In genomic region chr4:63717922-63718643, GRCm38 (mm10) we compare ENCODE assay signal across 9 mouse cellular contexts. TPM values are rescaled to one million over a fixed set of nuclear protein-coding genes. Genes with fewer than 3 reads are reported as not detected.
DNase-seq lines count a peak whose midpoint lies in the region; ATAC-seq and TF ChIP-seq lines count a peak whose summit lies in the region.
"Had no signal": no experiment of that assay in that cellular context is flagged by ENCODE, and none has a peak within 500 bp of the region (broad histone marks: within the 10 kb centered on the region; RNA-seq: fewer than 3 reads in every experiment).

No protein-coding gene starts in this region.

- 47% methylated on average over 8 of the region's 8 CpGs for WGBS in intestine, embryonic 14.5 days
- 70% methylated on average over 8 of the region's 8 CpGs for WGBS in forebrain, embryonic 12.5 days

- no peak overlapping the region for H3K9ac ChIP-seq in intestine, embryonic 14.5 days (ENCODE audit: low read length)
- no peak overlapping the region for H3K9ac ChIP-seq in forebrain, embryonic 12.5 days

- no peaks in the 10 kb centered on the region for H3K36me3 ChIP-seq in intestine, embryonic 14.5 days (ENCODE audit: control insufficient read depth, insufficient read depth, low read length)
- H3K36me3 ChIP-seq in forebrain, embryonic 12.5 days (replicated peaks), result no peaks in the 10 kb centered on the region

- TF ChIP-seq CTCF in layer of hippocampus, adult 2 months (conservative IDR thresholded peaks at IDR 0.05), result no peak

- H3K27me3 ChIP-seq in intestine, embryonic 14.5 days (replicated peaks; ENCODE audit: control insufficient read depth, insufficient read depth, low read length), result no peaks in the 10 kb centered on the region
- no peaks in the 10 kb centered on the region for H3K27me3 ChIP-seq in forebrain, embryonic 12.5 days

- no peak overlapping the region for H3K27ac ChIP-seq in intestine, embryonic 14.5 days (ENCODE audit: low read depth)
- no peak overlapping the region for H3K27ac ChIP-seq in forebrain, embryonic 12.5 days
- no peak overlapping the region for H3K27ac ChIP-seq in layer of hippocampus, adult 2 months

- DNase-seq in cerebellum, postnatal 4 days (ENCODE audit: low spot score in 2 of 2), result peak; percentile 28 to 39
- DNase-seq in cerebellum, adult 9-11 months, result no peak
- peak; percentile 91 for DNase-seq in adrenal gland, postnatal 14 days
- DNase-seq in intestine, embryonic 14.5 days (ENCODE audit: low spot score), result no peak
- DNase-seq in lung, postnatal 10 days, result peak; percentile 87
- DNase-seq in layer of hippocampus, adult 2 months (ENCODE audit: low spot score in 2 of 2), result no peak

- no peak overlapping the region for H3K4me3 ChIP-seq in intestine, embryonic 14.5 days (ENCODE audit: low read depth, low read length)
- H3K4me3 ChIP-seq in forebrain, embryonic 12.5 days (replicated peaks), result no peak overlapping the region
- no peak overlapping the region for H3K4me3 ChIP-seq in layer of hippocampus, adult 2 months

- peak; percentile 58; the same call in 1 of the 2 replicates for ATAC-seq in intestine, embryonic 14.5 days (replicated peaks; ENCODE audit: low FRiP score, low TSS enrichment, low read depth)
- ATAC-seq in megakaryocyte-erythroid progenitor cell, adult 5-6 weeks (replicated peaks; ENCODE audit: low FRiP score, low TSS enrichment, poor library complexity, severe bottlenecking), result no peak
- ATAC-seq in forebrain, embryonic 12.5 days (ENCODE audit: low FRiP score), result no peak

- H3K9me3 ChIP-seq in intestine, embryonic 14.5 days (ENCODE audit: control insufficient read depth, low read length), result no peaks in the 10 kb centered on the region
- H3K9me3 ChIP-seq in forebrain, embryonic 12.5 days, result no peaks in the 10 kb centered on the region

- H3K4me1 ChIP-seq in intestine, embryonic 14.5 days (replicated peaks; ENCODE audit: control insufficient read depth, insufficient read depth, low read length), result no peaks in the 10 kb centered on the region; the same call in 1 of the 2 replicates
- H3K4me1 ChIP-seq in forebrain, embryonic 12.5 days, result no peaks in the 10 kb centered on the region

- no peak overlapping the region for H3K4me2 ChIP-seq in intestine, embryonic 14.5 days (ENCODE audit: low read length)
- no peak overlapping the region for H3K4me2 ChIP-seq in forebrain, embryonic 12.5 days

RNA-seq across cellular contexts. Expression of gene Tnfsf15, which starts 26.8 kb away (rescaled TPM):
- total RNA-seq in adrenal gland, postnatal 14 days (2021), result 0.34 and 0.37 TPM in 2 replicates
- 0.17 and 0.27 TPM in 2 replicates for polyA plus RNA-seq in intestine, embryonic 14.5 days (2014; fragmentation: Nextera tagmentation; extraction: Ambion mirVana)
- total RNA-seq in megakaryocyte-erythroid progenitor cell, adult 5-6 weeks (2014; fragmentation: Nextera tagmentation), result not detected in 2 replicates
- not detected in 2 replicates for total RNA-seq in megakaryocyte-erythroid progenitor cell, adult 5-6 weeks (2017)
- polyA plus RNA-seq in forebrain, embryonic 12.5 days (2016; fragmentation: Nextera tagmentation; extraction: Ambion mirVana), result not detected in 2 replicates
- not detected for total RNA-seq in layer of hippocampus, adult 2 months (2021)
- total RNA-seq: layer of hippocampus, postnatal 14 days had no signal

RNA-seq across cellular contexts. Expression of gene Gm11214, which starts 54.9 kb away (rescaled TPM):
- not detected in 2 replicates for total RNA-seq in adrenal gland, postnatal 14 days (2021)
- not detected in 2 replicates for polyA plus RNA-seq in intestine, embryonic 14.5 days (2014; fragmentation: Nextera tagmentation; extraction: Ambion mirVana)
- total RNA-seq in megakaryocyte-erythroid progenitor cell, adult 5-6 weeks (2014; fragmentation: Nextera tagmentation), result not detected in 2 replicates
- not detected in 2 replicates for total RNA-seq in megakaryocyte-erythroid progenitor cell, adult 5-6 weeks (2017)
- not detected in 2 replicates for polyA plus RNA-seq in forebrain, embryonic 12.5 days (2016; fragmentation: Nextera tagmentation; extraction: Ambion mirVana)
- total RNA-seq in layer of hippocampus, adult 2 months (2021), result not detected
- total RNA-seq: layer of hippocampus, postnatal 14 days had no signal

Comparison
In these comparisons a context has a peak if more than half of its experiments do, and no peak if none do; other contexts are left out.
1. DNase-seq: peak in cerebellum, postnatal 4 days (2 of 2), adrenal gland, postnatal 14 days (single experiment) and lung, postnatal 10 days (single experiment); none in cerebellum, adult 9-11 months (single experiment), intestine, embryonic 14.5 days (single experiment) and layer of hippocampus, adult 2 months (0 of 2).